Mouse (Mus musculus) heart, embryonic 14.5 days (tissue): ENCODE measurements around the gene Gucy2f. TPM values are rescaled to one million over a fixed set of nuclear protein-coding genes. Genes with fewer than 3 reads are reported as not detected.

Experiments used
- ATAC-seq: fragments of 200-750 bp; cut with Nextera tagmentation; 2 replicates; pipeline ENCODE4 v1.8.0; 2017; ENCODE audit warnings: low read depth, moderate TSS enrichment; ENCODE audit not compliant: insufficient number of reproducible peaks, insufficient read depth, low FRiP score
- H3K27ac ChIP-seq, 2 experiments: fragments of 200-500 bp in 1 of 2; fragments of 300-500 bp in 1 of 2; sonication (generic) in 1 of 2; replicated peaks in 1 of 2; 2 replicates each; pipeline ENCODE4 v1.5.1; 2012 to 2014; ENCODE audit warnings: low read depth in 2 of 2, low read length in 2 of 2, control low read depth in 1 of 2, mild to moderate bottlenecking in 1 of 2, mixed read lengths in 1 of 2; ENCODE audit not compliant: control insufficient read depth in 1 of 2, insufficient read depth in 1 of 2
- H3K27me3 ChIP-seq: fragments of 300-500 bp; sonication (generic); 2 replicates; pipeline ENCODE4 v1.6.1; 2014; ENCODE audit warnings: mild to moderate bottlenecking, low read length, control low read depth; ENCODE audit not compliant: control insufficient read depth, insufficient read depth
- H3K36me3 ChIP-seq: fragments of 300-500 bp; sonication (generic); 2 replicates; pipeline ENCODE4 v1.6.1; 2014; ENCODE audit warnings: mild to moderate bottlenecking, control low read depth, low read length, mixed read lengths; ENCODE audit not compliant: control insufficient read depth, insufficient read depth
- H3K4me1 ChIP-seq, 2 experiments: fragments of 200-500 bp in 1 of 2; fragments of 300-500 bp in 1 of 2; sonication (generic) in 1 of 2; 2 replicates each; pipeline ENCODE4 v1.6.1; 2012 to 2014; ENCODE audit warnings: low read length in 2 of 2, control low read depth in 1 of 2, mixed read lengths in 1 of 2; ENCODE audit not compliant: control insufficient read depth in 2 of 2, insufficient read depth in 2 of 2
- H3K4me2 ChIP-seq: fragments of 300-500 bp; sonication (generic); 2 replicates; pipeline ENCODE4 v1.6.1; 2014; ENCODE audit warnings: mild to moderate bottlenecking, low read length
- H3K4me3 ChIP-seq, 2 experiments: fragments of 200-500 bp in 1 of 2; fragments of 300-500 bp in 1 of 2; sonication (generic) in 1 of 2; 2 replicates each; pipeline ENCODE4 v1.5.1; 2012 to 2014; ENCODE audit warnings: low read length in 2 of 2, mild to moderate bottlenecking in 2 of 2, control low read depth in 1 of 2, low read depth in 1 of 2, moderate library complexity in 1 of 2; ENCODE audit not compliant: control insufficient read depth in 1 of 2, insufficient read depth in 1 of 2
- H3K9ac ChIP-seq: fragments of 300-500 bp; sonication (generic); 2 replicates; pipeline ENCODE4 v1.6.1; 2014; ENCODE audit warnings: mild to moderate bottlenecking, low read length
- H3K9me3 ChIP-seq: fragments of 300-500 bp; sonication (generic); 2 replicates; pipeline ENCODE4 v1.6.1; 2016; ENCODE audit warnings: low read length, control low read depth; ENCODE audit not compliant: control insufficient read depth
- WGBS: fragments of 180-500 bp; shearing (Covaris S2); extraction: QIAGEN DNeasy Blood & Tissue Kit; methylation state at CpG from one replicate; pipeline ENCODE4 v1.1.7; 2014; 5-methylcytosine and 5-hydroxymethylcytosine counted together
- polyA plus RNA-seq: library from polyadenylated mRNA; unstranded; fragments of >200 nt; fragmentation: Nextera tagmentation; extraction: Ambion mirVana; gene quantifications from 2 replicates; pipeline ENCODE4 v1.2.1, GENCODE M21; 2014

The Gucy2f gene
- polyA plus RNA-seq, 1 experiment from 2014 or later, result not detected

DNA sequence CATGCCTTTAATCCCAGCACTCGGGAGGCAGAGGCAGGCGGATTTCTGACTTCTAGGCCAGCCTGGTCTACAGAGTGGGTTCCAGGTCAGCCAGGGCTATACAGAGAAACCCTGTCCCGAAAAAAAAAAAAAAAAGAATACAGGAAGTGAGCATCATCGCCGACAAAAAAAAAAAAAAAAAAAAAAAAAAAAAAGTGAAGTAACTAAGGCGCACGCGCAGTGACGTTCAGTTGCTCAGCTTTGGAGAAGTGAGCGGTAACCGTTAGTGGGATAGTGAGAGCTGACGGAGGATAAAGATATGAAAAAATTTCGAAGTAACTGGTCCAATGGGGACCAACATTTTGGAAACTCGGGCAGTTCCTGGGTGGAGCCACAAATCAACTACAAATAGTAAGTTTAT, 29.8 kb upstream of the Gucy2f start, which contains the start of gene Nxt2:
Gene Nxt2 (plus strand): TSS at position 229 of the 400 bp plus-strand sequence.
- no peaks in the 10 kb centered on the region for H3K27me3 ChIP-seq
- H3K27ac ChIP-seq, result peak within 1 kb of the TSS in 1 of 2 experiments; percentile 35; a peak in 1 of 4 replicates
- WGBS, result 81% methylated on average over 14 of the region's 14 CpGs
- no peaks in the 10 kb centered on the region for H3K9me3 ChIP-seq
- peak within 1 kb of the TSS; percentile 63 for H3K4me2 ChIP-seq
- ATAC-seq, result no peak
- no peaks in the 10 kb centered on the region for H3K4me1 ChIP-seq
- H3K9ac ChIP-seq, result peak within 1 kb of the TSS; percentile 54; the same call in 1 of the 2 replicates
- no peaks in the 10 kb centered on the region for H3K36me3 ChIP-seq
- H3K4me3 ChIP-seq, result peak within 1 kb of the TSS; percentile 51 to 80; a peak in 3 of 4 replicates

DNA sequence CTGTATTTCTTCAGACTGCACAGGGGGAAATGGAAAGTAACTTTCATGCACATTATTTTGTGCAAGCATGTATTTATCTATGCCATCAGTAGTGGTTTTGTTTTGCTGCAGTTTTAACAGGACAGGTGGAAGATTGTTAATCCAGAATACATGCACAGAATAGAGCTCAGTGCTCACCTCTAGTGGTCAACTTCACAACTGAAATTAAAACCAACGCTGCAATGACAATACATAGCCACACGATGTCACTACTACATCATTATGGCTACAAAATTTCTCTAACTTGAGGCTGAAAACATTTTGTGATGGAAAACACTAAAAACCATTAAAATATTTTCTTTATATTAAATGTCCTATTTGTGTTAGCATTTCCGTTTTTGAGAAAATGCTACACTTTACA, 3.6 kb upstream of the Gucy2f start:
- Histone ChIP-seq H3K9me3 (no peaks in the 10 kb centered on the region), H3K4me3 (no peak overlapping the region), H3K27ac (no peak overlapping the region), H3K4me1 (no peaks in the 10 kb centered on the region), H3K27me3 (no peaks in the 10 kb centered on the region), H3K9ac (no peak overlapping the region), H3K4me2 (no peak overlapping the region), H3K36me3 (no peaks in the 10 kb centered on the region)
- no peak for ATAC-seq
- 9% methylated on average over 3 of the region's 3 CpGs for WGBS

DNA sequence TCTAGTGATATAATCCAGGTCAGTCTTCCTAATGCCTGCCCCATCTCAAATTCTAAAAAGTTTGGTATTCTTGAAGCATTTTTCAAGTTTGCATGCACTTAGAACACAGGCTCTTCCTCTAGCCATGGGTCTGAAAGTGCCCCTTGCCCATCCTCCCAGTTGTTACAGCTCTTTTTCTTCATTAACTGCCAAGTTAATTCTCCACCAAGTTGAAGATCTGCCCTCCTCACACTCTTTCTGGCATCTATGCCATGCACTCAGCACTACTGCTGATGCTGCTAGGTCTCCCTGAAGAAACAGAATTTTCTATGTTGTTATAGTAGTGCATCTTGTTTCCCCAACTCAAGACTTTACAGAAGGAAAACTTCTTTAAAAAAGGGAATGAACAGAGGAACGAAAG, 1.2 kb downstream of the Gucy2f start:
- H3K27me3 ChIP-seq, result no peaks in the 10 kb centered on the region
- no peaks in the 10 kb centered on the region for H3K4me1 ChIP-seq
- WGBS, result 54% methylated on average over 1 of the region's 1 CpGs
- H3K9ac ChIP-seq, result no peak overlapping the region
- no peak overlapping the region for H3K27ac ChIP-seq
- H3K4me2 ChIP-seq, result no peak overlapping the region
- no peak overlapping the region for H3K4me3 ChIP-seq
- ATAC-seq, result no peak
- no peaks in the 10 kb centered on the region for H3K9me3 ChIP-seq
- H3K36me3 ChIP-seq, result no peaks in the 10 kb centered on the region

DNA sequence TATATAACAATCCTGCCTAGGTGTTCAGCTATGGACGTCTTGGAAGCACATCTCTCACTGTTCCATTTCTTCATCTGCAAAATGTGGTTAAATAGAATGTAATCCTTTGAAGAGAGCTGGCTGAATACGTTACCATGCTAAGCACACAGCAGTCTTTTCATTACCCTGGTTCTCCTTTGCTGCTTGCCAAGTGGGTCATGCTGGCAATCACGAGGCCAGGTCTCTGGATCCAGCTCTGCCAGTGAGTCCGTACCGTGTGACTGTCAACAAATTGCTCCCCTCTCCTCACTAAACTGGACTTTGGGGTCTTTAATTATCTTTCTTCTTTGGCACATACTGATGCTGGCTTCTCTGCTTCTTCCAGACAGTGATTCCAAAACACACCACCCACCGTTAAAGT, 2.3 kb downstream of the Gucy2f start:
- Histone ChIP-seq H3K9ac (no peak overlapping the region), H3K9me3 (no peaks in the 10 kb centered on the region), H3K36me3 (no peaks in the 10 kb centered on the region), H3K27me3 (no peaks in the 10 kb centered on the region), H3K27ac (no peak overlapping the region), H3K4me3 (no peak overlapping the region), H3K4me2 (no peak overlapping the region), H3K4me1 (no peaks in the 10 kb centered on the region)
- 61% methylated on average over 6 of the region's 6 CpGs for WGBS
- ATAC-seq, result no peak

DNA sequence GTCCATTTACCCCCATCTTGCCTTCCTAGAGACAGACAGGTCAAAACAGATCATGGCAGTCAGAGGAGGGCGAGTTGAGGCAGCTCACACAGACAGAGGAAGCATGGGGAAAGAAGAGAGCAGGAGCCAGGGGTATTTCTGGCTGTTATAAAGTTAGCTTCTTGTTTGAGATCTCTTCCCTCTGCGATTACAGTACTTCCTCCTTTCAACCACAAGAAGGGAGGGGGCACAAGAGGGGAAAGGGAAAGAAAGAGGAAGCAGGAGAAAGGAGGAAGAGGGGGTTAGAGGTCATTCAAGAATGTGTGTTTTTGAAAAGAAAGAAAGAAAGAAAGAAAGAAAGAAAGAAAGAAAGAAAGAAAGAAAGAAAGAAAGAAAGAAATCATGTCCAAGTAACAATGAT, 6.4 kb downstream of the Gucy2f start:
- no peak overlapping the region for H3K9ac ChIP-seq
- no peaks in the 10 kb centered on the region for H3K36me3 ChIP-seq
- no peaks in the 10 kb centered on the region for H3K27me3 ChIP-seq
- H3K9me3 ChIP-seq, result no peaks in the 10 kb centered on the region
- no peak overlapping the region for H3K4me2 ChIP-seq
- no peak for ATAC-seq
- WGBS, result 61% methylated on average over 2 of the region's 2 CpGs
- H3K4me3 ChIP-seq, result no peak overlapping the region
- H3K4me1 ChIP-seq, result no peaks in the 10 kb centered on the region
- H3K27ac ChIP-seq, result no peak overlapping the region

DNA sequence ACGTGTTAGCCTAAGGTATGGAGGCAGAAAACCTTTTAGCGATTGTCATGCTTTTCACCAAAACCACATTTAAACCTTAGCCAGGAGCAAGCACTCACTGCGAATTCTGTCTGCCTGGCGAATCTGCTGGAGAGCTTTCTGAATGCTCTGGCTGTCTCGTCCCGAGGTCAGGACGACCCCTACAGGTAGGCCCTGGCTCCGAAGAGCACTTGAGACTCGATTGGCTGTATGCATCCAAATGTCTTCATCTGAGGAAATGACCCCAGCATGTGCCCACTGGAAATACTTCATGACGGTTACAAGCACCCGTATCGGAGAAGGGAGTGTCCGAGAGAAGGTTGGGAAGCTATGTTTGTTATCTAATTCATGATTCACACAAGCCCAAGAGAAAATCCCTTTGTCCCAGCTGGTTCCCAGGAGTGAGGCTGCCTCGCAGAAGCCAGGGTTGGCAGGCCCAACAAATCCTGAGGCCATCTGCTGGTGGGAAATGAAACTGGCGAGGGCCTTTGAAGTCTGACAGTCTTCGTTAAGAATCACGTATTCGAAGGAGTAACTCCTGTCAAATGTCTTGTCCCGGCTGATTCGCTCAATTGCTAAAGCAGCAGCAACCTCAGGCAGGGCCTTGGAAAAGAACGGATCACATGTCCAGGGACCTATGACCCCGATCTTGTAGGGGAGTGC, 7.6 kb downstream of the Gucy2f start:
- no peak for ATAC-seq

DNA sequence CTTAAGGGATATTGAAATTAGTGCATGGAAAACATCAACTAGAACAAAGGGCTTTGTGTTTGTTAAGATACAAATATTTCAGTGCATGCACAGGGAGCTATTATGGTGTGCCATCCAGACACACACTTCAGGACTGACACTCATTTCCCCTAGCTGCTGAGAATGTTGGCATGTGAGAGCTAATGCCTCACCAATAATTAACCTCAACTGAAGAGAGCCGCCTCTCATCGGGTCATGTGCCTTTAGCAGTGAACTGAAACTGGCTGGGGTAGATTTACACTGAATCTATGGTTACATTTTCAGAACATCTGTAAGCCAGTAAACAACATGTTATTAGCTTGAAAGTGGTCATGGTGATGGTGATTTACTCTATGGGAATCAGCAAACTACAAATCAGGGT, 14.7 kb downstream of the Gucy2f start:
- no peaks in the 10 kb centered on the region for H3K27me3 ChIP-seq
- no peaks in the 10 kb centered on the region for H3K36me3 ChIP-seq
- no peak overlapping the region for H3K4me3 ChIP-seq
- ATAC-seq, result no peak
- WGBS, result 75% methylated on average over 2 of the region's 2 CpGs
- H3K9ac ChIP-seq, result no peak overlapping the region
- H3K27ac ChIP-seq, result no peak overlapping the region
- no peaks in the 10 kb centered on the region for H3K4me1 ChIP-seq
- no peaks in the 10 kb centered on the region for H3K9me3 ChIP-seq
- H3K4me2 ChIP-seq, result no peak overlapping the region

More for the DNA sequence above, 7.6 kb downstream of the Gucy2f start:
- no peaks in the 10 kb centered on the region for H3K36me3 ChIP-seq
- H3K9me3 ChIP-seq, result no peaks in the 10 kb centered on the region
- H3K4me1 ChIP-seq, result no peaks in the 10 kb centered on the region
- WGBS, result 27% methylated on average over 22 of the region's 22 CpGs
- no peak overlapping the region for H3K9ac ChIP-seq
- H3K27me3 ChIP-seq, result no peaks in the 10 kb centered on the region
- no peak overlapping the region for H3K4me3 ChIP-seq
- H3K27ac ChIP-seq, result no peak overlapping the region
- peak overlapping the region; percentile 39 for H3K4me2 ChIP-seq

DNA sequence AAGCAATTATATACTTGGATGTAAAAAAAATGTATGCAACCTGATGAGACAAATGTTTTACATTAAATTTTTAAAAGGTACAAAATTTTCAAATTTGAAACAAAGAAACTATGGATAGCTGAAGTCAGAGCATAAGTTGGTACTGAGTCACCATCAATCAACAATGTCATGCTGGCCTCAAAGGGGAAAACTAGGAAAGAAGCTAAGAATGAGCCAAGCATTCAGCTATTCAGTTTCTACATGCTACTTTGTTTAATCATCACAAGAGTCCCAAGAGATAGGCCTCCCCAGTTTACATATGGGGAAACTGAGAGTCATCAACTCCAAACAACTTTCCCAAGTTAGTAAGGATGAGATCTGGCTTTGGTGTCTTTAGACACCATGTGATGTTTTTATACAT, 19.8 kb downstream of the Gucy2f start:
- Histone ChIP-seq H3K4me2 (no peak overlapping the region), H3K27ac (no peak overlapping the region), H3K4me3 (no peak overlapping the region), H3K9me3 (no peaks in the 10 kb centered on the region), H3K9ac (no peak overlapping the region), H3K27me3 (no peaks in the 10 kb centered on the region), H3K4me1 (no peaks in the 10 kb centered on the region), H3K36me3 (no peaks in the 10 kb centered on the region)
- ATAC-seq, result no peak
